Mouse (Mus musculus): ENCODE measurements around the gene Ldhd. TPM values are rescaled to one million over a fixed set of nuclear protein-coding genes. Genes with fewer than 3 reads are reported as not detected.

Gene Ldhd
- total RNA-seq, 2 experiments from 2014 or later = not detected

- no peak for ATAC-seq (replicated peaks; ENCODE audit: low FRiP score, poor library complexity, severe bottlenecking)
These were observed 30.3 kb downstream of the Ldhd start for GRCm38 (mm10) chr8:111599707-111600444.

- ATAC-seq (replicated peaks; ENCODE audit: low FRiP score, poor library complexity, severe bottlenecking) = no peak
These were observed 32.9 kb downstream of the Ldhd start for GRCm38 (mm10) chr8:111597310-111597709.

- no peak for ATAC-seq (replicated peaks; ENCODE audit: low FRiP score, poor library complexity, severe bottlenecking)
These were observed 33.7 kb downstream of the Ldhd start for GRCm38 (mm10) chr8:111596485-111596821.

- ATAC-seq (replicated peaks; ENCODE audit: low FRiP score, poor library complexity, severe bottlenecking) = peak; percentile 60
These were observed 34.3 kb downstream of the Ldhd start for GRCm38 (mm10) chr8:111595712-111596484.

- ATAC-seq (replicated peaks; ENCODE audit: low FRiP score, poor library complexity, severe bottlenecking) = no peak
These were observed 35.2 kb downstream of the Ldhd start for GRCm38 (mm10) chr8:111594951-111595350.

GRCm38 (mm10) chr8:111594044-111594840 is 35.9 kb downstream of the Ldhd start:
- no peak for ATAC-seq (replicated peaks; ENCODE audit: low FRiP score, poor library complexity, severe bottlenecking)

GRCm38 (mm10) chr8:111592390-111592910 is 37.7 kb downstream of the Ldhd start:
- ATAC-seq (replicated peaks; ENCODE audit: low FRiP score, poor library complexity, severe bottlenecking) = no peak

GRCm38 (mm10) chr8:111591176-111591575 is 39.0 kb downstream of the Ldhd start:
- ATAC-seq (replicated peaks; ENCODE audit: low FRiP score, poor library complexity, severe bottlenecking) = no peak

DNA sequence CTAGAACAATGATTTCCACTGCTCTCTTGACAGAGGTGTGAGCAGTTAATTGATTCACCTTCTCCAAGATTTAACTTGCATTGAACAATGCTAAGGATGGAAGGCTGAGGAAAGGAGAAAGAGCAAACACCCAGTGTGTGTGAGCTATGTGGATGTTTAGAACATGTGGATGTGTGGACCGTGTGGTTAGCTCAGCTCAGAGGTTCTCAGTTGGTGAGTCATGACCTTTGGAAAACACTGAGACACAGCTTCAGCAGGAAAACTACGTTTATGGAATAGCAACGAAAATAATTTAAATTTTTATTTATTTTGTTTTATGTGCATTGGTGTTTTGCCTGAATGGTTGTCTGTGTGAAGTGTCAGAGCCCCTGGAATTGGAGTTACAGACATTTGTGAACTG is 40.0 kb downstream of the Ldhd start:
- no peak for ATAC-seq (replicated peaks; ENCODE audit: low FRiP score, poor library complexity, severe bottlenecking)

GRCm38 (mm10) chr8:111588336-111588735 is 41.8 kb downstream of the Ldhd start:
- no peak for ATAC-seq (replicated peaks; ENCODE audit: low FRiP score, poor library complexity, severe bottlenecking)

DNA sequence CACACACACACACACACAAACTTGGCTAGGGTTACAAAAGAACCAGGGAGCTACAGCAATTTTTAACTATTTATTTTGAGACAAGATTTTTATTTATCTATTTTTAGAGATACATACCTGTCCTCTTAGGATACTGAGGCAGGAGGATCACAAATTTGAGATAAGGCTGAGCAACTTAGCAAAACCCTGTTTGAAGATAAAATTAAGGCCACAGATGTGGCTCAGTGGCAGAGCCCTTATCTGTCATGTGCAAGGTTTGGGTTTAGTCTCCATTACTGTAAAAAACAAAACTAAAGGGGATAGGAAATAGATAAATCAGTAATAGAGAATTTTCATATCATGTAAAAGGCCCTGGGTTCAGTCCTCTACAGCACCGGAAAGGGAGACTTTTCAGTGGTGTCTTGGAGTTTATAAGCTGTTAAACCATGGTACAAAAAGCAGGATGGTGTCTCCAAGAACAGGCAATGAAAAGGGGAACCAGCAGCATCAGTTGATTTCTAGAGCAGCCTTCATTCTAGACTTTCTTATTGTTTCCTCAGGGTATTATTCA is 42.6 kb downstream of the Ldhd start:
- ATAC-seq (replicated peaks; ENCODE audit: low FRiP score, poor library complexity, severe bottlenecking) = no peak

DNA sequence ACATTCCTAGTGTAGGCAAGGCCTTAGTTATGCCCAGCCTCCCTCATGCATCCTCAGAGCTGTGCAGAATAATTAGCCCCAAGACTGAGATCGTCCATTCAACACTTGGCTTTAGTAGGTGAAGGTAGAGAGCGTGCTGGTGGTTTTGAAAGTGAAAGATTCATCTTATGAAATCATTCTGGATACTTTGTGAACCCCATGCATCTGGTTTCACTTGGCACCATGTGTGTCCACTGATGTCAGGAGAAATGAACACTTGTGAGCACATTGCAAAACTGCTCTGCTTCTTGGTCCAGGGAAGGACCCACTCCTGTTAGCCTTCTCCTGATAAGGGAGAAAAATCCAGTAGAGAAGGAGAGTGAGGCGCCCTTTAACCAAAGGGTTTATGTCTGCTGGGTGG is 45.2 kb downstream of the Ldhd start:
- ATAC-seq (replicated peaks; ENCODE audit: low FRiP score, poor library complexity, severe bottlenecking) = no peak

DNA sequence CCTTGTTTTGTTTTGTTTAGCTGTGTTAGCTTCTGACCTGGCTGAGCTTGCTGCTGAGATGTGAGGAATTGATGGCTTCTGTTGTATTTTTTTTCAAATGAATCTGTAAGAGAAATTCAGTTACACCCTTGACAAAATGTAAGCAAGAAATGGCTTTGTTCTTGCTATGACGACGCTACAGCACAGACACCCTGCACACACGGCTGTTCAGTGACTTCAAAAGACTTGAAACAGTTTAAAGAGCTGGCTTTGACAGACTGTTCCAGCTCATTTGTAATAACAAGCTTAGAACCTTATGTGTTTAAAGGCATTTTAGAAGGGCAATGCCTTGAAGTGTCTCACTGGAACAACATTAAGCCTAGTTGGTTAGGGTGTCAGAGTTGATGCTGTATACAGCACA is 47.8 kb downstream of the Ldhd start:
- ATAC-seq (replicated peaks; ENCODE audit: low FRiP score, poor library complexity, severe bottlenecking) = no peak

DNA sequence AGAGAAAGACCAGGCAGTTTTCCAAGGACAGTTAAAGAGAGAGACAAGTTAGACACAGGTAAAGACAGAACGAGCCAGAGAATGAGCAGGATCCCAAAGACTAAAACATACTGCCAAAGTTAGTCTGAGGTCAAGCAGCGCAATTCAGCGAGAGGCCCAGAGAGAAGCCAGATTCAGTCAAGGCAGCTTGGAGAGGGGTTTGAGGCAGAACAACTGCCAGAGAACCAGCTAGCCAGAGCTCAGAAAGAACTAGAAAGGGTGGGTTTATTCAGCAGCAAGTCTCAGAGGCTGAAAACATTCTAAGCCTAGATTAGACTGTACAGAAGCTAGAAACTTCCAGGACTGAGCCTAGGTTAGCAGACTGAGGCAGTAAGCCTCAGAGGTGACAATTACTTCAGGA is 49.9 kb downstream of the Ldhd start:
- ATAC-seq (replicated peaks; ENCODE audit: low FRiP score, poor library complexity, severe bottlenecking) = no peak

- ATAC-seq (replicated peaks; ENCODE audit: low FRiP score, poor library complexity, severe bottlenecking) = no peak
These were observed 50.9 kb downstream of the Ldhd start for GRCm38 (mm10) chr8:111579318-111579717.

DNA sequence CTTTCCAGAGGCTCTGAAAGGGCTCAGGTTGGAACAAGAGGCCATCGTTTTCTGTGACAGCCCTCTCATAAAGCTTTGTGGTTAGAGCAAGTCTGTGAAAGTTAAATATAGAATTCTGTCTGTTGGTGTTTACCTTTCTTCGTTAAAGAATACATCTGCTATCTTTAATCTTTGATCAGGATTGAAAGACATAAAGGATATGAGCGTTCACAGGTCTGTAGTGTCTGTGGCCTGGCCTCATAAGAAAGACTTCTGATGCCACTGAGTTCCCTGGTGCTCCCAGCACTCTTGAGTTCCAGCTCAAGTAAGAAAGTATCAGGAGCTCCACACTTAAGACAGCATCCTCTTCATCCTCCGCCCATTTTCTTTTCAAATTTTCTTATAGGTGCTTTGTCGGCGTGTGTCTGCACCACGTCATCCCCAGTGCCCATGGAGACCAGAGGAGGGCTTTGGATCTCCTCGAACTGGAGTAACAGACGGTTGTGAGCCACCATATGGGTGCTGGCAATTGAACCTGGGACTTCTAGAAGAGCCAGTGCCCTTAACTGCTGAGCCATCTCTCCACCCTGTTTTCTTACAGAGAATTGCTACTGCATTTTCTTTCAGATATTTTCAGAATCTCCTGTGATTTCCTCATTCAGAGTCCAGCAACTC is 52.2 kb downstream of the Ldhd start:
- no peak for ATAC-seq (replicated peaks; ENCODE audit: low FRiP score, poor library complexity, severe bottlenecking)

- no peak for ATAC-seq (replicated peaks; ENCODE audit: low FRiP score, poor library complexity, severe bottlenecking)
These were observed 53.7 kb downstream of the Ldhd start for GRCm38 (mm10) chr8:111576501-111576900.

DNA sequence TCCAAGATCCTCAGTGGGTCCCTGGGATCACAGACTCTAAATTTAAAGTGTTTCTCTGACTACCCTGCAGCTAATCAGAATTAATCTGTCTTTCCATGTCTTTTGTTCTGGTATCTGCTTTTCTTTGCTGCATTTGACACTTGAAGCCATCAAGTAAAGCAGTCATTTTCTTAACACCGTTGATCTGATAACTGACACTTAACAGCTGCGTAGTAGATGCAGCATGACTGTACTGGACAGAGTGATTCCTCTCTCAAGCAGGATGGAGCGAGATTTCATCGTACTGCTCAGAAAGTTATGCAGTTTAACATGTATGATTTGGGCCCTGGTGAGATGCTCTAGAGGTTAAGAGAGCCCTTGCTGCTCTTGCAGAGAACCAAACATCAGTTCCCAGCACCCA is 54.7 kb downstream of the Ldhd start:
- no peak for ATAC-seq (replicated peaks; ENCODE audit: low FRiP score, poor library complexity, severe bottlenecking)

DNA sequence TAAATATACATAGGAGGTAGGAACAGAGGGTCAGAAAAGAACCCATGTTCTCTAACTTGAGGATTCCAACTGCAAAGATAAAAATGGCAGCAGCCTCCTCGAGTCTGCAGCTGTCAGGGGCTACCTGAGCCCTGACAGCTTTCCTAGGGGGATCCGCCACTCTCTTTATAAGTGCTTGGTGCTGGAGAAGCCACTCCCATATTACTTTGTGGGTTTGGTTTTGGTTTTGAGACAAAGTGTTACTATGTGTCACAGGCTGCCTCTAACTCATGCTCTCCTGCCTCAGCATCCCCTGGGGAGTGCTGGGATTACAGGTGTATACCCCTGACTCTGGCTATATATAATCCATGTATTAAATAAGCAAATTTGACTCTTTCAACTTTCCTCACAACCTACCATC is 56.2 kb downstream of the Ldhd start:
- ATAC-seq (replicated peaks; ENCODE audit: low FRiP score, poor library complexity, severe bottlenecking) = peak; percentile 51
